Mouse (Mus musculus): ENCODE measurements around the gene Syne1. TPM values are rescaled to one million over a fixed set of nuclear protein-coding genes. Genes with fewer than 3 reads are reported as not detected.

Gene Syne1
- total and polyA plus RNA-seq, 2 experiments from 2014 or later, result 25.9 to 71.2 TPM

DNA sequence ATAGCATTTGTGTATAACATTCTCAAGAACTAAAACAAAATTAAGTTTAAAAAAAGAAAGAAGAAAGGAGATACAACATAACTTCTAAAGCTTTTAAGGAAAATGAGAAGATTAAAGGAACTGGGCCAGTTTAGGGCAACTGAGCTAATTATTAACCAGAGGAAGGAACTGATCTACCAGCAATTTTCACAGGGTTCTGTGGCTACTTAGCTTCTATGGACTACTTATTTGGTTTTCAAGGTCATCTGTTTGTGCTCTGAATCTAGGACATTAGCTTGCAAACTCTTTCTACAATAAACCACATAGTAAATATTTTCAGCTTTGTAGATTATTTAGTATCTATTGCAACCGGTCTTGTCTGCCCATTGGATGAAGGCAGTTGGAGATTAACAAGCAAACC lies 420.8 kb downstream of the Syne1 start:
- Histone ChIP-seq H3K4me3 (ENCODE audit: low read depth, low read length) (no peak overlapping the region), H3K4me1 (ENCODE audit: control insufficient read depth, insufficient read depth) (no peaks in the 10 kb centered on the region), H3K4me2 (ENCODE audit: low read depth, low read length) (no peak overlapping the region), H3K9me3 (replicated peaks; ENCODE audit: control insufficient read depth, low read length) (no peaks in the 10 kb centered on the region), H3K9ac (replicated peaks; ENCODE audit: low read depth, low read length) (no peak overlapping the region), H3K27me3 (ENCODE audit: control insufficient read depth, insufficient read depth, low read length) (no peaks in the 10 kb centered on the region), H3K36me3 (replicated peaks; ENCODE audit: control insufficient read depth, insufficient read depth, low read length) (peaks cover 39% of the 10 kb centered on the region), H3K27ac (ENCODE audit: low read depth) (no peak overlapping the region)
- WGBS, result 81% methylated on average over 1 of the region's 1 CpGs
- no peak for ATAC-seq (ENCODE audit: insufficient read depth, low read depth)
- no peak for DNase-seq (ENCODE audit: low spot score)
- TF ChIP-seq CTCF (IDR thresholded peaks at IDR 0.05; ENCODE audit: low read depth) (no peak), EP300 (IDR thresholded peaks at IDR 0.05; ENCODE audit: low read depth) (no peak)

GRCm38 (mm10) chr10:5124757-5125156 lies 426.5 kb downstream of the Syne1 start:
- Histone ChIP-seq H3K4me1 (ENCODE audit: control insufficient read depth, insufficient read depth) (no peaks in the 10 kb centered on the region), H3K27ac (ENCODE audit: low read depth) (no peak overlapping the region), H3K27me3 (ENCODE audit: control insufficient read depth, insufficient read depth, low read length) (no peaks in the 10 kb centered on the region), H3K9me3 (replicated peaks; ENCODE audit: control insufficient read depth, low read length) (no peaks in the 10 kb centered on the region), H3K36me3 (replicated peaks; ENCODE audit: control insufficient read depth, insufficient read depth, low read length) (peaks cover 69% of the 10 kb centered on the region), H3K4me3 (ENCODE audit: low read depth, low read length) (no peak overlapping the region), H3K9ac (replicated peaks; ENCODE audit: low read depth, low read length) (no peak overlapping the region), H3K4me2 (ENCODE audit: low read depth, low read length) (no peak overlapping the region)
- WGBS, result 95% methylated on average over 7 of the region's 7 CpGs
- ATAC-seq (ENCODE audit: insufficient read depth, low read depth), result no peak
- no peak for DNase-seq (ENCODE audit: low spot score)
- no peak for TF ChIP-seq CTCF (IDR thresholded peaks at IDR 0.05; ENCODE audit: low read depth)
- TF ChIP-seq EP300 (IDR thresholded peaks at IDR 0.05; ENCODE audit: low read depth), result no peak

DNA sequence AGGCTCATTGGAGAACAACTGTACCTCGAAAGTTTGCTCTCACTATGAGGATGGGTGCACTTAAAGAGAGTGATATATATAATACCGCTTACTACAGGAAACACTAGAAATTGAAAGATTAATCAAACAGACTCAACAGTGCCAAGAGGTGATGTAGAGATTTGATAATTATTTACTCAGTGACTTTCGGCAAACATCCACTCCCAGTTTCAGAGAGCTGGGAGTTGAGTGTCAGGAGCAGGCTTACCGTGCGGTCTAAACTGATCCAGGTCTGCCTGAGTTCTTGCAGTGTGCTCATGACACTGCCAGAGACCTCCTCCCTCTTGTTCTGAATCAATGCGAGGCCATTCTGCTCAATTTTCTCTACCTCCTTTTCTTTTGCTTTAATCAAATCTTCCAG lies 434.6 kb downstream of the Syne1 start:
- Histone ChIP-seq H3K27ac (ENCODE audit: low read depth) (no peak overlapping the region), H3K36me3 (replicated peaks; ENCODE audit: control insufficient read depth, insufficient read depth, low read length) (peaks cover 69% of the 10 kb centered on the region), H3K4me3 (ENCODE audit: low read depth, low read length) (no peak overlapping the region), H3K27me3 (ENCODE audit: control insufficient read depth, insufficient read depth, low read length) (no peaks in the 10 kb centered on the region), H3K4me1 (ENCODE audit: control insufficient read depth, insufficient read depth) (no peaks in the 10 kb centered on the region), H3K9ac (replicated peaks; ENCODE audit: low read depth, low read length) (no peak overlapping the region), H3K9me3 (replicated peaks; ENCODE audit: control insufficient read depth, low read length) (no peaks in the 10 kb centered on the region), H3K4me2 (ENCODE audit: low read depth, low read length) (no peak overlapping the region)
- WGBS, result 92% methylated on average over 6 of the region's 6 CpGs
- TF ChIP-seq EP300 (IDR thresholded peaks at IDR 0.05; ENCODE audit: low read depth) (no peak), CTCF (IDR thresholded peaks at IDR 0.05; ENCODE audit: low read depth) (no peak)
- ATAC-seq (ENCODE audit: insufficient read depth, low read depth), result no peak
- no peak for DNase-seq (ENCODE audit: low spot score)

GRCm38 (mm10) chr10:5116155-5116554 lies 435.1 kb downstream of the Syne1 start:
- Histone ChIP-seq H3K36me3 (replicated peaks; ENCODE audit: control insufficient read depth, insufficient read depth, low read length) (peaks cover 69% of the 10 kb centered on the region), H3K9me3 (replicated peaks; ENCODE audit: control insufficient read depth, low read length) (no peaks in the 10 kb centered on the region), H3K27ac (ENCODE audit: low read depth) (no peak overlapping the region), H3K4me1 (ENCODE audit: control insufficient read depth, insufficient read depth) (no peaks in the 10 kb centered on the region), H3K4me2 (ENCODE audit: low read depth, low read length) (no peak overlapping the region), H3K4me3 (ENCODE audit: low read depth, low read length) (no peak overlapping the region), H3K9ac (replicated peaks; ENCODE audit: low read depth, low read length) (no peak overlapping the region), H3K27me3 (ENCODE audit: control insufficient read depth, insufficient read depth, low read length) (no peaks in the 10 kb centered on the region)
- 90% methylated on average over 5 of the region's 5 CpGs for WGBS
- no peak for ATAC-seq (ENCODE audit: insufficient read depth, low read depth)
- DNase-seq (ENCODE audit: low spot score), result no peak
- TF ChIP-seq EP300 (IDR thresholded peaks at IDR 0.05; ENCODE audit: low read depth), result no peak
- TF ChIP-seq CTCF (IDR thresholded peaks at IDR 0.05; ENCODE audit: low read depth), result no peak

DNA sequence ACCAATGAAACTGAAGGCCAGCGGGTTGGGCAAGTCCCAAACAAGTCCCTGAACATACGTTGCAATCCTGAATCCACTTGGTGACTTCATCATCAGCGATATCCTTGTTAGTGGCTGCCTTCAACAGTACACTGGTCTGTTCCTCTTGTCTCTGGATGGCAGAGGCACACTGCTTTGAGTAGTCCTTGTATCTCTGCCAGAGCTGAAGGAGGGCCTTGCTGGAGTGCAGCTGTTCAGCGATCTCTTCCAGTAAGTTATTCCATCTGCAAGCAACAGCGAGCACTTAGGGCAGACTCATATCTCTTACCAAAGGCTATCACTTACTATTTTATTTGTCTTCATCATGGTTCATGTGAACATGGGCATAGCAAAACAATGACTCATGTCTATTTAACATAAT lies 440.5 kb downstream of the Syne1 start:
- Histone ChIP-seq H3K27ac (ENCODE audit: low read depth) (no peak overlapping the region), H3K9ac (replicated peaks; ENCODE audit: low read depth, low read length) (no peak overlapping the region), H3K27me3 (ENCODE audit: control insufficient read depth, insufficient read depth, low read length) (no peaks in the 10 kb centered on the region), H3K9me3 (replicated peaks; ENCODE audit: control insufficient read depth, low read length) (no peaks in the 10 kb centered on the region), H3K4me3 (ENCODE audit: low read depth, low read length) (no peak overlapping the region), H3K4me2 (ENCODE audit: low read depth, low read length) (no peak overlapping the region), H3K36me3 (replicated peaks; ENCODE audit: control insufficient read depth, insufficient read depth, low read length) (peaks cover 71% of the 10 kb centered on the region), H3K4me1 (ENCODE audit: control insufficient read depth, insufficient read depth) (no peaks in the 10 kb centered on the region)
- no peak for DNase-seq (ENCODE audit: low spot score)
- 67% methylated on average over 5 of the region's 5 CpGs for WGBS
- ATAC-seq (ENCODE audit: insufficient read depth, low read depth), result no peak
- no peak for TF ChIP-seq CTCF (IDR thresholded peaks at IDR 0.05; ENCODE audit: low read depth)

DNA sequence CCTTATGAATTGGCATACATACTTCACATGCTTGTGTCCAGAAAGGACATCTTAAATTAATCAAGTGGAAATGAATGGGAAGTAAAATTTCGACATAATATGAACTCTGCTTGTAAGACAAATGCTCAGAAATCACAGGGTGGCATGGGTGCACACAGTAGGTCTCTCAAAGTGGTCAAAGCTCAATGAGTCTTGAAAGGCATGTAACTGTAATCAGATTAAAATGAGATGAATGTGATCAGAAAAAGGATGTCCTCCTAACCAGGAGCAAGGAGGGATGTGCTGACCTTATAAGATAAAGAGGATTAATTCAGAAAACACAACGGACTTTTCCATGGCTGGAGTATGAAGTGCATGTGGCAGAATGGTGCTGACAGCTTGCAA lies 453.5 kb downstream of the Syne1 start:
- 59% methylated on average over 2 of the region's 2 CpGs for WGBS
- no peak for ATAC-seq (ENCODE audit: insufficient read depth, low read depth)

More for the DNA sequence above, 453.5 kb downstream of the Syne1 start:
- no peak overlapping the region for H3K4me3 ChIP-seq (ENCODE audit: low read depth, low read length)
- H3K36me3 ChIP-seq (replicated peaks; ENCODE audit: control insufficient read depth, insufficient read depth, low read length), result peaks cover 40% of the 10 kb centered on the region
- no peak for DNase-seq (ENCODE audit: low spot score)
- H3K27ac ChIP-seq (ENCODE audit: low read depth), result no peak overlapping the region
- no peaks in the 10 kb centered on the region for H3K4me1 ChIP-seq (ENCODE audit: control insufficient read depth, insufficient read depth)
- no peaks in the 10 kb centered on the region for H3K27me3 ChIP-seq (ENCODE audit: control insufficient read depth, insufficient read depth, low read length)
- no peak overlapping the region for H3K9ac ChIP-seq (replicated peaks; ENCODE audit: low read depth, low read length)
- no peak for TF ChIP-seq EP300 (IDR thresholded peaks at IDR 0.05; ENCODE audit: low read depth)
- TF ChIP-seq CTCF (IDR thresholded peaks at IDR 0.05; ENCODE audit: low read depth), result no peak
- H3K4me2 ChIP-seq (ENCODE audit: low read depth, low read length), result no peak overlapping the region
- no peaks in the 10 kb centered on the region for H3K9me3 ChIP-seq (replicated peaks; ENCODE audit: control insufficient read depth, low read length)

All from heart, postnatal 0 days (tissue).